Mouse (Mus musculus) adrenal gland, adult (tissue): Measurements from ENCODE around the gene Axdnd1.
"Not testable (repeated sequence)": the region's sequence is repeated elsewhere in the genome, so short reads cannot be mapped to it uniquely, and the experiment has no call there.

ENCODE experiments used
- DNase-seq, 2 experiments: peaks; one replicate each; pipeline ENCODE4 v3.0.0; 2022 to 2023; ENCODE audit warnings: low spot score in 1 of 2; ENCODE audit not compliant: inconsistent age in 2 of 2

Axdnd1 gene

GRCm38 (mm10) chr1:156437726-156438125 lies 16.8 kb upstream of the Axdnd1 start:
- DNase-seq: no peak

GRCm38 (mm10) chr1:156437016-156437708 lies 16.2 kb upstream of the Axdnd1 start:
- no peak for DNase-seq

DNA sequence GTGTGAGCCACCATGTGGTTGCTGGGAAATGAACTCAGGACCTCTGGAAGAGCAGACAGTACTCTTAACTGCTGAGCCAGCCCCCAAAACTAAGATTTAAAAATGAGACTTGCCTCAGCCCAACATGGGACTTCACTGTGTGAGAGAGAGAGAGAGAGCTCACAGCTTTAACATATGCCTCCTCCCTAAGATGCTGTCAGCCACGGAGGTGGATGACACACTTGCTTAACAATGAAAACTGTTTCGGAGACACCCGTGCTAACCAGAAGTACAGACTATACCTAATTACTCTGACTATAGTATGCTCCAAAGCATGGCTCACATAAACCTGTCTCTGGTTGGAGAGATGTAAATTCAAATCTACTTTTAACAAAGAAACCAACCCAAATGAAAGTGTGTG lies 12.5 kb upstream of the Axdnd1 start:
- DNase-seq: peak in 1 of 2 experiments; percentile 18

GRCm38 (mm10) chr1:156432498-156432897 lies 11.5 kb upstream of the Axdnd1 start:
- DNase-seq: peak in 1 of 2 experiments; percentile 35

DNA sequence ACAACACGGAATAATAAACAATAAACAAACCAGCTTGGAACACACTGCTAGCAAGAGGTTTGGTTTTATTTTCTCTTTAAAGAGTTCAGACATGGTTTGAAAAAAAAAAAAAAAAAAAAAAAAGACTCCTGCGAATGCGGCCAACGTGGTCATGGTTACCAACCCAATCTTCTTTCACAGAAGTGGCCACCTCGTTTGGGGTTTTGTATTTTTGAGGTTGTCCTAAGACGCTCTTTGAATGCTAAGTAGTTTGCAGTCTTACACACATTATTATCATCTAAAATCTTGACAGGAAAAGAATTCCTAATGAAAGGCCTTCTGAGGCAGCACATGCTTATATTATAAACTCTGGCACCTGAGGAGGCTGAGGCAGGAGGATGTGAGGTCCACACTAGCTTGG lies 7.5 kb upstream of the Axdnd1 start:
- no peak for DNase-seq

GRCm38 (mm10) chr1:156425746-156426145 lies 4.8 kb upstream of the Axdnd1 start:
- DNase-seq: peak in 1 of 2 experiments; percentile 62

DNA sequence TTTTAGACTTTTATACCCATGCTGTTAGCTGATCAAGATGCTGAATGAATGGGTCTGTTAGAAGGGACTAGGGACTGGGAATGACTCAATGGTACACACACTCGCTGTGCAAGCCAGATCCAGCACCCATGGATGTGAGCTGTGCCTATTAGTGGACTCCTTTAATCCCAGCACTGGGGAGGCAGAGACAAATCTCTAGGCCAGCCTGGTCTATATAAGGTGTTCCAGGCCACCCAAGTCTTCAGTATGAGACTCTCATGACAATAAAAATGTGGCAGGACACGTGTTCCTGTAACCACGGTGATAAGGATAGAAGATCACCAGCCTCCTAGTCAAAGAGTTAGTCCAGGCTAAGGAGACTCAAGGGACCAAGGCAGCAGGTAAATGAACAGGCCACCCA lies 3.1 kb upstream of the Axdnd1 start:
- peak in 1 of 2 experiments; percentile 53 for DNase-seq

DNA sequence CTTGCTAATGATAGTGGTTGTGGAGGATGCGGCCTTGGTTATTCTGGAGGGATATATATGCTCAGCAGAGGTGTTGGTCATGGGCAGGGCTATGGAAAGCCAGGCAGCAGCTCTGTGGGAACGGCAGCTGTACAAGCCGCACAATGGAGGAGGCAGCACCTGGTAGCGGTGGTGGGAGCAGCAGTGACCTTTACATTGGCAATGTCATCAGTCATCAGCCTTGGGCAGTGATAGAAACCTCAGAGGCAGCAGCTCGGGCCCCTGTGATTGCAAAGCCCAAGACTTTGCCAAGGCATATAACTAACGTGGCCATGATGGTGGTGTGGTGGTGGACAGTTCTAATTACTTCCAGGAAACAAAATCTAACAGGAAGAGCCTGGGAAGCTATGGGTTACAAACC lies 2.5 kb upstream of the Axdnd1 start:
- peak in 1 of 2 experiments; percentile 77 for DNase-seq

GRCm38 (mm10) chr1:156422856-156423255 lies 1.9 kb upstream of the Axdnd1 start:
- peak in 1 of 2 experiments; percentile 81 for DNase-seq

- peak in 1 of 2 experiments; percentile 84 for DNase-seq
Observed at GRCm38 (mm10) chr1:156418170-156418569, 2.8 kb downstream of the Axdnd1 start.

DNA sequence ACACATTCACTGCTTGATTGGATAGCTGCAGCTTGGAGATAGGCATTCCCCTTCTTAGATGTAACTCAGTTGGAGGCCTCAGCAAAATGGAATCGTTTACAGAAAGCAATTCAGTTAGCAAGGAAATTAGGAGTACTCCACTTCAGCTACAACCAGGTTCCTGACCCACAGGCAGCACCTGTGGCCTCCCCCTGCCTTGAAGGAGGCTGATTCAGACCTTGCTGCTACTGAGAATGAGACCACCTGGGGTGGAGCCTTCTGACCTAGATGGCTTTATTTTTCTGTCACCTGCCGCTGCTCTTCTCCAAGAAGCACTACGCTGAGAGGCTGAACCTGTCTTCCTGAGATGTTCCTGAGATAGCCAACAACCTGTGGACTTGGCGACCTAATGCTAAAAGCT lies 12.4 kb downstream of the Axdnd1 start:
- no peak for DNase-seq

DNA sequence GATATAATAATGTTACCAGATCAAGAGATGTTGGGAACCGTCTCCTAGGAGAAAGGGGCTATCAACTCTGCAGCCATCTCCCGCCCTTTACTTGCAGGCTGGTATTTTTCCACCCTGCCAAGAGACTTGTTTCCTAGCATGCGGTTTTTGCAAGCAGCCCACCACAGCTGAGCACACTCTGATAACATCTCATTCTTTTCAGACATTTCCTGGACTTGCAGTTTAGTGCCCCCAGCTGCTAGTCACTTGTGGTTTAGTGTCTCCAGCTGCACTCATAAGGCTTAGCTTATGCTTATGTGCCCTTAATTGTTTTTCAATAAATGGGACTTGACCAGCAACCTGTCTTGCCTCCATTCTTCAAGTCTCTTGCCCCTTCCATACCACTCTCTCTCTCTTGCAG lies 13.0 kb downstream of the Axdnd1 start:
- no peak for DNase-seq

GRCm38 (mm10) chr1:156403251-156403650 lies 17.7 kb downstream of the Axdnd1 start:
- DNase-seq: no peak

- DNase-seq: no peak
Observed at GRCm38 (mm10) chr1:156402491-156402890, 18.5 kb downstream of the Axdnd1 start.

- DNase-seq: not testable (repeated sequence)
Observed at GRCm38 (mm10) chr1:156400159-156400558, 20.8 kb downstream of the Axdnd1 start.

GRCm38 (mm10) chr1:156393148-156393547 lies 27.8 kb downstream of the Axdnd1 start:
- no peak for DNase-seq

DNA sequence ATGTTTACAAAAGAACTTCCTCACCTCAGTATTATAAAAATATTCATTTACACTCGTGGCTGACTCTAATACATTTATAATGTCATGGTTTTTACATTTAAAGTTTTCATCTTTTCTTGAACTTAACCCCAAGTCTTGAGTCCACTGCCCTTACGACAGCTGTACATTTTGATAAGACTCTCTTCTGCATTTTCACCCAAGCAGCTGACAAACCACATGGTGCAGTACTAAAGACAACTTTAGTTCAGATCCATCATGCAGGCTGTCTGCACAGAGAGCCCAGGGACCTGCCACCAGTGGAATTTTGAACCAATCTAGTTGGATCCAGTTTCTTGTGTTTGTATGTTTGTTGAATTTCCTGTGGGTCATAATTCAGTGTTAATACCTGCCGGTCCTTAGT lies 34.1 kb downstream of the Axdnd1 start:
- DNase-seq: no peak

DNA sequence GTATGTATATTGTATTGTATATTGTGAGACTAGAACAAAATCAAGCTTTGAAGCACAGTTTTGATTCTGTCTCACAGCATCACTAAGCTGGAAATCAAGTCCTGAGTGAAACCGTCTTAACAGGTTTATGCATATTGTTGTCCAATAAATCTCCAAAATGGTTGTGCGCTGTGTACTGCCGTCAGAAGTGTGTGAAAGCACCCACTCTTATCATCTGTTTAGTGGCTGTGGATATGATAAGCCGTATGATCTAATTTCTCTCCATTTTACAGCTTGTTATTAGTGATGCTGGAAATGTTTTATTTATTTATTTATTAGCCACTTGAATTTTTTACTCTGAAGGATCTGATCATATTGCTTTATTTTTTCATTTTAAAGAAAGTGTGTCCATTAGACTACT lies 34.7 kb downstream of the Axdnd1 start:
- no peak for DNase-seq

- DNase-seq: no peak
Observed at GRCm38 (mm10) chr1:156381217-156381616, 39.7 kb downstream of the Axdnd1 start.

GRCm38 (mm10) chr1:156365740-156366139 lies 55.2 kb downstream of the Axdnd1 start, which contains the start of gene Gm2000:
Gene Gm2000 (plus strand): TSS chr1:156366040.
- no peak for DNase-seq

GRCm38 (mm10) chr1:156352466-156352865 lies 68.5 kb downstream of the Axdnd1 start:
- no peak for DNase-seq

GRCm38 (mm10) chr1:156350441-156350840 lies 70.5 kb downstream of the Axdnd1 start:
- DNase-seq: no peak

DNA sequence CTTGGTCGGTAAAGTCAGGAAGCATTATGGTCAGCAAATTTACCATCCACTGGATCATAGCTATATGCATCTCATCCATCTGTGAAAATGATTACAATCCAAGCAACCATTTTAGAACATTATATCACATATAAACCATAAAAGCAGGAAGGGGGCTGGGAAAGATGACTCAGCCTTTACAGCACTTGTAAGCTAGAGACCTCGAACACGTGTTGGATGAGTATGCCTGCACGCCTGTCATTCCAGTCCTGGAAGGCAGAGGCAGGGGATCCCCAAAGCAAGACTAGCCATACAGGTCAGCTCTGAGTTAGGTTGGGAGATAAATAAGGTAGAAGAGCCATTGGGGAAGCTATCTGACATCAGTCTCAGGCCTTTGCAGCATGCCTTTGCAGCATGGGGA lies 71.9 kb downstream of the Axdnd1 start:
- no peak for DNase-seq
